Mouse (Mus musculus): Measurements from ENCODE around the gene Aqp6.

DNA sequence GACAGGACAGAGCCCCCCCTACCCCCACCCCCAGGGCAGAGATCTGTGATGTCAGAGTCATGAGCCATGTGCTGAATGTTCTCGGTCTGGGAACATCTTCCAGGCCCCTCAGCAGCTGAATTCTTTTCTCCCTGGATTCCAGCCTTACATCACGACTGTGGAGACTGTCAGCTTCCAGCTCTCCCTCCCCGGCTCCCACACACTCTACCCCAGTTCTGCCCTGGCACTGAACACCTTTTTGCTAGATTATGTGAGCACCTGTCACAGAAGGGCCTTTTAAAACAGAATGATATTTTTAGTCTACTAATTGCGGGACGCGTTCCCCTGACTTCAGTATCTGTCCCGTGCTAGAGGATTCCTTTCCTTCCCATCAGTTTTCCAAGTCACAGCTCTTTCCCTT lies 10.4 kb downstream of the Aqp6 start:
- TF ChIP-seq CTCF (IDR thresholded peaks at IDR 0.05; ENCODE audit: low read depth, low read length) (no peak), POLR2A (IDR thresholded peaks at IDR 0.05; ENCODE audit: extremely low read depth, insufficient read depth, low read length) (no peak)

Measured in liver, adult 2 months (tissue).